Mouse (Mus musculus) embryonic facial prominence, embryonic 14.5 days (tissue): ENCODE measurements at regions not wholly inside any gene's neighbourhood (a gene's known extent, or its start where the extent isn't known, plus 50 kb on each side); places are given as distances from the start of the nearest gene placed in this dataset.

Experiments used
- ATAC-seq: fragments of 200-750 bp; cut with Nextera tagmentation; 2 replicates; pipeline ENCODE4 v1.8.0; 2017; ENCODE audit warnings: low read depth, moderate number of reproducible peaks, moderate TSS enrichment
- DNase-seq: peaks from one replicate; pipeline ENCODE4 v3.0.0-alpha.2; 2015; ENCODE audit warnings: low spot score
- H3K27ac ChIP-seq: fragments of 300-500 bp; sonication (generic); replicated peaks from 2 replicates; pipeline ENCODE4 v1.5.1; 2014; ENCODE audit warnings: low read depth, mild to moderate bottlenecking, low read length, moderate library complexity
- H3K27me3 ChIP-seq: fragments of 300-500 bp; sonication (generic); replicated peaks from 2 replicates; pipeline ENCODE4 v1.6.1; 2014; ENCODE audit warnings: low read length; ENCODE audit not compliant: control insufficient read depth, insufficient read depth
- H3K36me3 ChIP-seq: fragments of 300-500 bp; sonication (generic); 2 replicates; pipeline ENCODE4 v1.6.1; 2014; ENCODE audit warnings: low read length, mixed read lengths; ENCODE audit not compliant: control insufficient read depth, insufficient read depth
- H3K4me1 ChIP-seq: fragments of 300-500 bp; sonication (generic); 2 replicates; pipeline ENCODE4 v1.6.1; 2014; ENCODE audit warnings: antibody characterized with exemption, low read length; ENCODE audit not compliant: control insufficient read depth, insufficient read depth
- H3K4me2 ChIP-seq: fragments of 300-500 bp; sonication (generic); 2 replicates; pipeline ENCODE4 v1.6.1; 2014; ENCODE audit warnings: low read depth, mild to moderate bottlenecking, low read length, moderate library complexity, mixed read lengths
- H3K4me3 ChIP-seq: fragments of 300-500 bp; sonication (generic); 2 replicates; pipeline ENCODE4 v1.5.1; 2014; ENCODE audit warnings: low read depth, mild to moderate bottlenecking, low read length
- H3K9ac ChIP-seq: fragments of 300-500 bp; sonication (generic); 2 replicates; pipeline ENCODE4 v1.6.1; 2014; ENCODE audit warnings: low read depth, mild to moderate bottlenecking, low read length, moderate library complexity, mixed read lengths
- H3K9me3 ChIP-seq: fragments of 300-500 bp; sonication (generic); 2 replicates; pipeline ENCODE4 v1.6.1; 2016; ENCODE audit warnings: low read length; ENCODE audit not compliant: control insufficient read depth
- WGBS: fragments of 180-500 bp; shearing (Covaris S2); extraction: QIAGEN DNeasy Blood & Tissue Kit; methylation state at CpG from one replicate; pipeline ENCODE4 v1.1.7; 2014; 5-methylcytosine and 5-hydroxymethylcytosine counted together

DNA sequence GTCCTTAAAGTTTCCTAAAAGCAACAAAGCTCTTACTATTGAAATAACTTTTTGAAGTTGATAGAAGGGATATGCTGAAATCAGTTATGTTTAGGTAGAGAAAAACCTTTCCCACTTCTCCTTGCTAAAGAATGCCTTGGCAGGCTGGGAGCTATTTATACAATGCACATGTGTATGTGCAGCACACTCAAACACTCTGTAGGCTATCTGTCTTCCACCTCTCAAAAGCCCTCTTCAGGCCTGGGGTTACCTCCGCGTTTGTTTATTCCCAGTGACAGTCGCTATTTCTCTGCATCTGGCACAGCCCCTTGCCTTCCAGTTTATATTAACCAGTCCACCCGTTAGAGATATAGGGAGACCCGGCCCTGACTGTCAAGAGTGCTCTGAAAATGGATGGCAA is 66.3 kb upstream of the Lnx1 start:
- 61% methylated on average over 5 of the region's 5 CpGs for WGBS
- H3K27me3 ChIP-seq = no peaks in the 10 kb centered on the region
- DNase-seq = no peak
- no peaks in the 10 kb centered on the region for H3K36me3 ChIP-seq
- no peak overlapping the region for H3K4me2 ChIP-seq
- H3K9me3 ChIP-seq = no peaks in the 10 kb centered on the region
- H3K9ac ChIP-seq = no peak overlapping the region
- H3K27ac ChIP-seq = no peak overlapping the region
- H3K4me1 ChIP-seq = peaks cover 9% of the 10 kb centered on the region; the same call in 1 of the 2 replicates
- H3K4me3 ChIP-seq = no peak overlapping the region
- no peak for ATAC-seq

DNA sequence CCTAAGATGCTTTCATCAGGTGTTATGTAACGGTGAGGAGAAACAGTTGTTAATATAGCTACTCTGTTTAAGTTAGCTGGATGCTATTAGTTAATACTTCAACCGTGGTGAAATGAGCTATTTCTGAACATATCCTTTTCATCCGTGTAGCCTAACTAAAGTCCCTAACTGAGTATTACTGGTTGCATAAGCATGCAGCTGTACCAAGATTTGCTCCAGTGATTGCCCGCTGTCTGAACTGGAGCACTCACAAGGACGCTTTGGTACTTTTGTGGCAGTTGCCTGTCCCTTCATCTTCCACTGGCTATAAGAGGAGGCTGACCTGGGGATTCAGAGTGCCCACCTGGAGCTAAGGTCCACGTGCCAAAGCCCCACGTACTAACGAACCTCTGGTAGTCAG is 65.3 kb upstream of the Lnx1 start:
- WGBS = 70% methylated on average over 8 of the region's 8 CpGs
- H3K27me3 ChIP-seq = no peaks in the 10 kb centered on the region
- H3K9me3 ChIP-seq = no peaks in the 10 kb centered on the region
- H3K27ac ChIP-seq = no peak overlapping the region
- H3K9ac ChIP-seq = no peak overlapping the region
- ATAC-seq = no peak
- no peaks in the 10 kb centered on the region for H3K36me3 ChIP-seq
- H3K4me2 ChIP-seq = no peak overlapping the region
- no peak overlapping the region for H3K4me3 ChIP-seq
- DNase-seq = no peak
- H3K4me1 ChIP-seq = peaks cover 9% of the 10 kb centered on the region; the same call in 1 of the 2 replicates

DNA sequence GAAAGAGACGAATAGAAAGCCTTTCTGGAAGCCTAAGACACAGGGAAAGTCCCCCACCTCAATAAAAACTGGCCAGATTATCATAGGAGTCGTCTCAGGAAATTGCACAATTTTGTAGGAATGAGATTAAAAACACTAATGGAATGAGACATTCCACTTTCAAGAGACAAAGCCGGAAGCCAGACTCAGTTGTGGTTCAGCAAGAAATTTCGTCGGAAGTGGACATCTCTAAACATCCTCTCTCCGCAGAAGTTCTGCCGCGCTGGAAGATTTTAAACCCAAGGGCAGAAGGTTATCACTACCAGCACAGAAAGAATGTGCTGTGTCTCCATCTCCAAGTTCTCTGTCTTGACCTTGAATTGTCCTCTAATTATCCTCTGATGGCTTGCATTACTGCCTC is 63.5 kb upstream of the Lnx1 start:
- H3K4me3 ChIP-seq = no peak overlapping the region
- H3K27ac ChIP-seq = no peak overlapping the region
- H3K9me3 ChIP-seq = no peaks in the 10 kb centered on the region
- H3K4me2 ChIP-seq = no peak overlapping the region
- H3K4me1 ChIP-seq = peaks cover 9% of the 10 kb centered on the region; the same call in 1 of the 2 replicates
- no peaks in the 10 kb centered on the region for H3K27me3 ChIP-seq
- 77% methylated on average over 8 of the region's 8 CpGs for WGBS
- DNase-seq = no peak
- ATAC-seq = no peak
- H3K9ac ChIP-seq = no peak overlapping the region
- H3K36me3 ChIP-seq = no peaks in the 10 kb centered on the region

DNA sequence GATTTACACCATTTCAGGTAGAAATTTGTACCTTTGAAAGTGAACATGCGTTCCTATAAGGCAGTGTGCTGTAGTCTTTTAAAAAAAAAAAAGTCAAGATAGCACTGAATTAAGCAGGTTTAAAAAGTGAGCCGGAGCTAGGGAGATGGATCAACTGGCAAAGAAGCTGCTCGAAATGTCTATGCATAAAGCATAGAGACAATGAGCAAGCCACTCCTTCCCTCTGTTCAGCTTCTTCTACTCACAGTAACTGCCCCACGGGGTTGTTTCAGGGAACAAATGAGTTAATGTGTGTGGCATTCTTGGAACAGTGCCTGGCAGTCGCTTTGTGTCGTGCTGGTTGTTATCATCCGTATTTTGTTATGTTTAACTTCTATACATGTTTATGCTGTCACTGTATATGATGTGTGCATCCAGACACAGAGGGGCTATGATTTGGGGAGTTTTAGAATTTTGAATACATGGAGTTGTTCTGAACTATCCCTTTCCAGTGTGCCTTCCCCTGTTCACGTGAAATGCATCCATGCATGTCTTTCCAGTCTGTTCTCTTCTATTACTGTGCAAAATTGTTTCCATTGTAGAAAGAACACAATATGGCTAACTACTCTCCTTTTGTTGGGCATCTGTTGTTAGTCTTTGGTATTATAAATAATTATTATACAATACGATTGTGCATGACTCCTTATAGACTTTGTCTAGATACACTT is 62.5 kb upstream of the Lnx1 start:
- no peaks in the 10 kb centered on the region for H3K36me3 ChIP-seq
- H3K4me3 ChIP-seq = no peak overlapping the region
- no peak overlapping the region for H3K4me2 ChIP-seq
- no peaks in the 10 kb centered on the region for H3K27me3 ChIP-seq
- no peak overlapping the region for H3K27ac ChIP-seq
- DNase-seq = peak; percentile 61
- peak; percentile 18; the same call in 1 of the 2 replicates for ATAC-seq
- H3K9me3 ChIP-seq = no peaks in the 10 kb centered on the region
- 44% methylated on average over 9 of the region's 9 CpGs for WGBS
- H3K9ac ChIP-seq = no peak overlapping the region
- peaks cover 9% of the 10 kb centered on the region; the same call in 1 of the 2 replicates for H3K4me1 ChIP-seq

DNA sequence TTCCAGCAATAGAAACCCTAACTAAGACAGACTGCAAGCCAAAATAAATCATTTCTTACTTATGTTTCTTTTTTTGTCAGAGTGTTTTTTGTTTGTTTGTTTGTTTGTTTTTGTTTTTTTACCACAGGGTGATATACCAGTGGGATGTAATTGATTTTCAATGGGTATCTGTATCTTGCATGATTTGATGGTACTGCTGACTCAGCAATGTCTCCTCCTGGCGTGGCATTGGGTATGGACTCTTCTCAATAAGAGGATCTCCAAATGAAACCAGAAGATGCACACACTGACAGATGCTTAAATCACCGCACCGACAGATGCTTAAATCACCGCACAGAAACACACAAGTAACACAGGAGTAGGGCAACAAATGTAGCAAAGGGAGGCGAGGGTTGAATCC is 54.8 kb upstream of the Lnx1 start:
- no peak for ATAC-seq
- 88% methylated on average over 5 of the region's 5 CpGs for WGBS

DNA sequence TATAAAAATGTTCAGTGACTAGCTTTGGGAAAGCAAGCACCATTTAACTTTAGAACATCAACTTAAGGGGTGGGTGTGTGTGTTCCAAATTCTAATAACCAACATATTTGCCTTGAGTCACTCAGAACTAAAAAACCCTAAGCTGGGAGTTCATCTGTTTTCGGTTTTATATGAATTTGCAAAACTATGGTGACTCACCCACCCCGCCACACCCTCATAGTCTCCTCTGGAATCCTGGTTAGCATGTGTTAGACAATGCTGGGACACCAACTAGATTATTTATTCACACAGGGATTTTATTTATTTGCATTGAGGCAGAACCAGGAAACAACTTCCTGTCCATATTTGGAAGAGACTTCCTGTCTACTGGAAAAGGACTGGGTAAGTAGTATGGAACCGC is 50.2 kb upstream of the Lnx1 start:
- no peak overlapping the region for H3K27ac ChIP-seq
- no peaks in the 10 kb centered on the region for H3K9me3 ChIP-seq
- no peak for ATAC-seq

More for the DNA sequence above, 54.8 kb upstream of the Lnx1 start:
- H3K27ac ChIP-seq = no peak overlapping the region
- H3K4me2 ChIP-seq = no peak overlapping the region
- DNase-seq = no peak
- no peaks in the 10 kb centered on the region for H3K36me3 ChIP-seq
- H3K4me3 ChIP-seq = no peak overlapping the region
- H3K4me1 ChIP-seq = no peaks in the 10 kb centered on the region; the same call in 1 of the 2 replicates
- H3K9ac ChIP-seq = no peak overlapping the region
- no peaks in the 10 kb centered on the region for H3K9me3 ChIP-seq
- no peaks in the 10 kb centered on the region for H3K27me3 ChIP-seq

More for the DNA sequence above, 50.2 kb upstream of the Lnx1 start:
- Histone ChIP-seq H3K4me2 (no peak overlapping the region), H3K9ac (no peak overlapping the region), H3K36me3 (no peaks in the 10 kb centered on the region), H3K4me3 (no peak overlapping the region), H3K27me3 (no peaks in the 10 kb centered on the region), H3K4me1 (no peaks in the 10 kb centered on the region; the same call in 1 of the 2 replicates)
- peak; percentile 55 for DNase-seq
- WGBS = 65% methylated on average over 3 of the region's 3 CpGs
